Comparison of ENCODE assay signal across 17 mouse cellular contexts in the genomic region with DNA sequence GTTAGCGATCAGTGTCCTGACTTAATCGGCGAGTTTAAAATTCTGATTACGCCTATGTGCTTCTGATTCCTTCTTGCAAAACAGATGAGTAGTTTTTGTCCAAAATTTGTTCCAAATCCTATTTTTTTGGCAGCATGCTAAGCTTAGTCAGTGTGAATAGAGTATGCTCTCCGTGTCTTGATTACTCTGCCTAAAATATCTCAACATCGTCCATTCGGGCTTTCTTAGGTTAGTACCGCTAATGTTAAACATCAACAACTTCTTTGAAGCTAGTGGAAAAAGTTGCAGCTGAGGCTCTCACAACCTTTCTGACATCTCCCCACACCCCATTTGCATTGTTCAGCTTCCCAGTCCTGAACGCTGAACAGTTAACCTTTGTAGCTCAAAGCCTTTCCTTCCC.
DNase-seq lines count a peak whose midpoint lies in the region; TF ChIP-seq lines count a peak whose summit lies in the region.
"Had no signal": no experiment of that assay in that cellular context is flagged by ENCODE, and none has a peak within 500 bp of the region (broad histone marks: within the 10 kb centered on the region; RNA-seq: fewer than 3 reads in every experiment).

No protein-coding gene starts in this region.

- intact Hi-C loops in gastrocnemius, adult 2 months (cut with DNase I), result no loop called here

- no peak for TF ChIP-seq CTCF in gastrocnemius, adult 2 months (IDR thresholded peaks at IDR 0.05)

- DNase-seq in gastrocnemius, adult 2 months, result no peak
- no peak for DNase-seq in gastrocnemius, adult 8-10 months (ENCODE audit: low spot score in 2 of 2)
- peak; percentile 11 for DNase-seq in NIH3T3 (ENCODE audit: low read depth)
- peak; percentile 47 for DNase-seq in ZHBTc4 (ENCODE audit: low read depth, low spot score)
- DNase-seq in skeletal muscle tissue, adult 2 months (ENCODE audit: low read depth, low spot score), result peak; percentile 38
- DNase-seq in c-Kit-positive CD71-positive TER-119-positive erythroid progenitor cells, embryonic 14.5 days (ENCODE audit: low spot score), result no peak
- DNase-seq: adrenal gland, adult 2 months; adrenal gland, postnatal 36 days; cerebellum, adult 11-12 months; cerebellum, adult 9-10 months; cerebellum, postnatal 25 days; kidney, adult 2 months had no signal

- no peak overlapping the region for H3K4me3 ChIP-seq in gastrocnemius, adult 2 months
- H3K4me3 ChIP-seq: embryonic facial prominence, embryonic 13.5 days; forebrain, embryonic 10.5 days; heart, embryonic 12.5 days; hindbrain, embryonic 10.5 days; hindbrain, embryonic 15.5 days had no signal

- peak overlapping the region; percentile 48 for H3K27ac ChIP-seq in gastrocnemius, adult 2 months
- H3K27ac ChIP-seq: embryonic facial prominence, embryonic 13.5 days; forebrain, embryonic 10.5 days; hindbrain, embryonic 10.5 days; hindbrain, embryonic 15.5 days had no signal

Comparison
In these comparisons a context has a peak if more than half of its experiments do, and no peak if none do; other contexts are left out.
1. DNase-seq: peak in NIH3T3 (single experiment), ZHBTc4 (single experiment) and skeletal muscle tissue, adult 2 months (single experiment); none in gastrocnemius, adult 2 months (single experiment), gastrocnemius, adult 8-10 months (0 of 2) and c-Kit-positive CD71-positive TER-119-positive erythroid progenitor cells, embryonic 14.5 days (single experiment).